Mouse (Mus musculus) telencephalon, adult 2 months (tissue): ENCODE data around the gene Gm11444.

Experiments
- DNase-seq: peaks from one replicate; pipeline ENCODE4 v3.0.0-alpha.2; 2011; ENCODE audit warnings: low read depth, low spot score

Gm11444 gene

GRCm38 (mm10) chr11:85857997-85858698, 8.0 kb upstream of the Gm11444 start:
- DNase-seq, result no peak

GRCm38 (mm10) chr11:85850758-85851157, 625 bp upstream of the Gm11444 start:
- DNase-seq, result no peak

GRCm38 (mm10) chr11:85849037-85849436, 1.1 kb downstream of the Gm11444 start:
- DNase-seq, result peak; percentile 33

- no peak for DNase-seq
Observed at GRCm38 (mm10) chr11:85846509-85846908, 3.6 kb downstream of the Gm11444 start.

DNA sequence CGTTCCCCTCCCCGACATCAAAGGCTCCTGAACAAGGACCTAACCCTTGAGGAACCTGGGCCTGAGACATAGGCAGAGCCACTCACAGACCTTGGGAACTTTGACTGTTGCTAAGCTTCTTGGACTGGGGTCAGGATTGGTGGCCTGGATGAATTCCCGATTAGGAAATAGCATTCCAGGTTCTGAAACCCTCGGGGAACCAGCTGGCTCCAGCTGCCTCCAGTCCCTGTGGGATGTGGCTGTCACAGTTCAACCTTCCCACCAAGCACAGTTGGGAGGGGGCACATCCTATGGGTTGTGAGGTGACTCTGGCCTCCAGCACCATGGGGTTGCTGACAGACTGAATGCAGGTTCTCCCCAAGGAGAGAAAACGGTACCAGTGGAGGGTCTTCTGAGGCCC, 4.2 kb downstream of the Gm11444 start:
- DNase-seq, result no peak

GRCm38 (mm10) chr11:85844971-85845370, 5.2 kb downstream of the Gm11444 start:
- no peak for DNase-seq

- DNase-seq, result no peak
Observed at GRCm38 (mm10) chr11:85844144-85844965, 5.8 kb downstream of the Gm11444 start.

GRCm38 (mm10) chr11:85843347-85843692, 6.8 kb downstream of the Gm11444 start:
- no peak for DNase-seq

DNA sequence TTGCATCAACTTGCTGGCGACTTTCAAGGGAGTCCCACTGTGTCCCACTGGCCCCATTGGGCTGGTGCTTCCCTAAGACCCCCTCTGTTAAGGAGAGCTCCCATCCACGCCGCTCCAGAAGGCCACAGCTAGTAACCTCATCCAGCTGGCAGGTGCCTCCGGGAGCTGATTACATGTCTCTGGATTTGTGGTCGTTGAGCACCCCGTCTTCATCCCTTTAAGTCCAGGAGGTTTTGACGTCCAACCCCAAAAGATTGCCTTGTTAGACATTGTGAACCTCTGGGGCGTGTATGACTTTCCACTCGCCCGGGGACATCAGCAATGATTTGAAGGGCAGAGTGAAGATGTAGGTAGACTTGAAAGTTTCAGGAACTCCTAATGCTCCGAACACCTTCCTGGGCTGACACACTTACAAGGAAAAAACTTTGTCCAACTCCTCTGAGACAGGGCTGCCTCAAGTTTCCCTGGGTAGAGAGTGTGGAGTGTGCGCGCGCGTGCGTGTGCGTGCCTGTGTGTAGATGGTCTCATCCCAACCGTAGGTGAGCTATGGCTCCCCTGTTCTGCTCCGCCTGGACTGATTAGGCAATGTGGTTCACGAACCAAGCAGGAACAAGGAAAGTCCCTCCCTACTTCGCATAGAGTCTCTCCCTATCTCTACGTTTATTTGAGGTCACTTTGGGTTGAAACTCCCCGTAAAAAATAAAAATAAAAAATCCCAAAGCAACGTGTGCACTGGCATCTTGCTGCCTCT, 7.4 kb downstream of the Gm11444 start:
- no peak for DNase-seq

DNA sequence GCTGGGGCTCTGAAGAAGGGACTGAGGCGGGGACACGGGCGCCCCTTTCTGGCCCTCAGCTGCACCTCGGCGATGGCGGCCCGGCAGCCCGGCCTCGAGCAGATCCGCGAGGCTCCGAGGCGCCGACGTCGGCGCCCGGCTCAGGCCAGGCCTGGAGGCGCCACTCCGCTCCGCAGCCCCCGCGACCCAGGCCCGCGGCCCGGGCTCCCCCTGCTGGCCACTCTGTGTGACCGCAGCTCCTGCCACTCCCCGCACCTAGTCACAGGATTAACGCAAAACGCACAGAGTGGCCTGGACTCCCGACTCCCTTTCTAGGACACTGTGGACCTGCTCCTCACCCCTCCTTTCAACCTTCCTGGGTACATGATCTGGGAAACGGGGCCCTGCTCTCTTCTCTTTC, 8.2 kb downstream of the Gm11444 start:
- no peak for DNase-seq

DNA sequence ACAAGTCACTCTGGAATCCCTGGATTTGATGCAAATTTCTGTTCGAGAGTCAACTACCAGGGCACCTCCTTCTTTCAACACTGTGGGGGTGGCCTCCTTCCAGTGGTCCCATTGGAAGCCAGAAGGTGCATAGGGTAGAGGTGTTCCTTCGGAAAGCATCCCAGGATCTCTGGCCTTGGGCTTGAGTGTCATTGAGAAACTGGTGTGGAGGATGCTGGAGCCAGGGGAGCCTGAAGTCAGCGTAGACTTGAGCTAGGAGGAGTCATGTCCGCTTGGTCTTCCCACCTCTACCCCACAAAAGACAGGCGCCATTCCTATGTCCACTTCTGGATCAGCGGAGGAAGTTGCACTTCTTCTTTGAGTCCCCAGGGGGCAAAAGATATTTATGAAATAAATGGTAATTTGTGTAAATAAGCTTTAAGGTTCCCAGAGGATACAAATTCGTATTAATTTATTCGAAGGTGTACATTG, 8.9 kb downstream of the Gm11444 start:
- DNase-seq, result no peak

DNA sequence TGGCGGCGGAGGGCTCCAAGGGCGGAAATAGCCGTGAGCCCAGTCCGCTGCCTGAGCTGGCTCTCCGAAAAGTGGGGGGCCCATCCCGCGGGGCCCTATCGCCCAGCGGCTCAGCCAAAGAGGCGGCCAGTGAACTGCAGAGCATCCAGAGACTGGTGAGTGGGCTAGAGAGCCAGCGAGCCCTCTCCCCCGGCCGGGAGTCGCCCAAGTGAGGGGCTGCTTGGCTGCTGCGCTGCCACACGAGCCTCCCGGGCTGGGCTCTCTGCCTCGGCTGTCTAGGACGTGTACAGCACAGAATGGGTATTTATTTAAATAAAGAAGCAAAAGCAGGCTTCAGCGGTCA, 9.4 kb downstream of the Gm11444 start:
- no peak for DNase-seq

DNA sequence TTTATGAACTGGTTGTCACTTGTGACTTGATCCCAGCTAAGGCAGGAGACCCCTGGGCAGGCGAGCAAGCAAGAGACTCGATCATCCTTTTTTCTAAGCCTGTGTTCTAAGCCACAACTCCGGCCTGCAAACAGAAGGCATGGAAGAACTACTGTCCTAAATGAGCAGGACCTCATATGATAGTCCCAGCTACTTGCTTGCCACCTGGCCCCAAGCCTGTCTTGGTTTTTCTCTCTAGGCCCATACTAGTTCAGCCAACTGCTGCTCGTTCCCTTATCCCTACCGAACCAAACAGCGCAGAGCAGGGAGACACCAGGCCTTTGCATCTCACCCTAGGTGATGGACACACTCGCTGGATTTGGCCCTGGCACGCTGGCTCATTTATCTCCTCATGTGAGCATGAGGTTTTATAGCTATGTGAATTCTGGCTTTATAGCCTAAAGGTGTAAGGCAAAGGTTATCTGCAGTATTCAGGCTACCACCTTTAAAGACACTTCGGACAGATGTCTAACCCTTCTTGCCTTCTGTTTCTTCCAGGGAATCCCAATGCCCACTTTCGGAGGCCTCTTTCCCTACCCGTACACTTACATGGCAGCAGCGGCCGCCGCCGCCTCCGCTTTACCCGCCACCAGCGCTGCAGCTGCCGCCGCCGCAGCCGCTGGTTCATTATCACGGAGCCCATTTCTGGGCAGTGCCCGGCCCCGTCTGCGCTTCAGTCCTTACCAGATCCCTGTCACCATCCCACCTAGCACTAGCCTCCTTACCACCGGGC, 9.9 kb downstream of the Gm11444 start:
- DNase-seq, result no peak

DNA sequence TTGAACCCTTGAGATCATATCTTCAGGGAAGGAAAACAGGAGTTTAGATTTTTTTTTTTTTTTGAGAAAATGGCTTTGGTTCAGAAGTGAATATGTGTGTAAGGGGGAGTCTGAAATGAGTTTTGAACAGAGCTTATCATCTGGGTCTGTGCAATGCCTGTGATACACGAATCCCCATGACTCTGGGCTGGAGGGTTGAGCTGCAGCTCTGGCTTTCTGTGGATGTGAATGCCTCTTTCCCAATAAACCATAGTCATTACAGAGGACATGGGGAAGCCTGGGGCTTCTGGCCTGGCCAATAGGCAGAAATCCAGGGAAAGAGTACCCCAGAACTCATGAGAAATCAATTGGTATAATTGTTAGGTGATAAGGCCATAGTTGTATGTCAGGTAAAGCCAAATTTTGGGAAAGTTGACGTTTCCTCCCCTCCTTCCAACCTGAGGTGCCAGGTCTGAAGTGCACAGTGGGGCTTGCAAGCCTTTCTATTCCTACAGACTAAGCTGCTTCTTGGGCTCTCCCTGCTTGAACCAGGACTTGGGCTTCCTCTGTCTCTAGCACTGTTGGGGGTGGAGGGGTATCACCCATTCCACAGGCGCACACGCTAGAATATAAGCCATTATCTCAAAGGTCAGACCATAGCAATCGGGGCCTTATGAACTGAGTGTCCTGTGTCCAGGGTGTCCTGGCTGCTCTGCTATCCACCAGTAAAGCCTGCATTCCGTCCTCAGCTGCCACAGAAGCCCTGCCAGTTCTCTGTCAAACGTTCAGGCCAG, 10.7 kb downstream of the Gm11444 start:
- DNase-seq, result no peak

- no peak for DNase-seq
Observed at GRCm38 (mm10) chr11:85838424-85839257, 11.5 kb downstream of the Gm11444 start.

DNA sequence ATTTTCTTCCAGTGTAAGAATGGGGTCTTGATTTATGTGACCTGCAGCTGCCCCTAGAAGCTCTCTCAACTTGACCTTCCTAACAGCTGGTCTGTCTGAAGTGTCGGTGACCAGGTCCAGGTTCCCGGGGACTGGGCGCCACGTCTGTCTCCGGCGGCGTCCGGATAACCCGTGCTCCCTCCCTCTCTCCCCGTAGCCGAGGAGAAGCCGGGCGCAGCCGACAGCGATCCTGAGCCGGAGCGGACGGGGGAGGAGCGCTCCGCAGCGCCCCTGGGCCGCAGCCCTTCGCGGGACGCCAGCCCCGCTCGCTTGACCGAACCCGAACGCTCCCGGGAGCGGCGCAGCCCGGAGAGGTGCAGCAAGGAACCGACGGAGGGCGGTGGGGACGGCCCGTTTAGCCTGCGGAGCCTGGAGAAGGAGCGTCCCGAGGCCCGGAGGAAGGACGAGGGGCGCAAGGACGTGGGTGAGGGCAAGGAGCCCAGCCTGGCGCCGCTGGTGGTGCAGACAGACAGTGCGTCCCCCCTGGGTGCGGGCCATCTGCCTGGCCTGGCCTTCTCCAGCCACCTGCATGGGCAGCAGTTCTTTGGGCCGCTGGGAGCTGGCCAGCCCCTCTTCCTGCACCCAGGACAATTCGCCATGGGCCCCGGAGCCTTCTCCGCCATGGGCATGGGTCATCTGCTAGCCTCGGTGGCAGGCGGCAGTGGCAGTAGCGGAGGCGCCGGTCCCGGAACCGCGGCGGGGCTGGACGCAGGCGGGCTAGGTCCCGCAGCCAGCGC, 12.3 kb downstream of the Gm11444 start:
- no peak for DNase-seq

DNA sequence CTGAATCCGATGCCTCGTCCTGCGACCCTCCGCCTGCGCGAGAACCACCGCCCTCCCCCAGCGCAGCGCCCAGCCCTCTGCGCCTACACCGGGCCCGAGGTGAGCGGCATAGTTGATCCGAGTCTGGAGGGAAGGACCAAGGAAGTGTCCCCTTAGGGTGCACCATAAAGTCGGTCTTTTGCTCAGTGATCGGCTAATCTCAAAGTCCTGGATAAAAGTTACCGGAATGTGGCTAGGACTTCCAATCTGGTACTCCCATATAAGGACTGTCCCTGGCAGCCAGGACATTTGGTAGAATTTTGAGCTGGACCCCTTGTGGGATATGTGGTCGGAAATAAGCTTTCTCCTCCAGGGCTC, 12.9 kb downstream of the Gm11444 start:
- DNase-seq, result no peak

DNA sequence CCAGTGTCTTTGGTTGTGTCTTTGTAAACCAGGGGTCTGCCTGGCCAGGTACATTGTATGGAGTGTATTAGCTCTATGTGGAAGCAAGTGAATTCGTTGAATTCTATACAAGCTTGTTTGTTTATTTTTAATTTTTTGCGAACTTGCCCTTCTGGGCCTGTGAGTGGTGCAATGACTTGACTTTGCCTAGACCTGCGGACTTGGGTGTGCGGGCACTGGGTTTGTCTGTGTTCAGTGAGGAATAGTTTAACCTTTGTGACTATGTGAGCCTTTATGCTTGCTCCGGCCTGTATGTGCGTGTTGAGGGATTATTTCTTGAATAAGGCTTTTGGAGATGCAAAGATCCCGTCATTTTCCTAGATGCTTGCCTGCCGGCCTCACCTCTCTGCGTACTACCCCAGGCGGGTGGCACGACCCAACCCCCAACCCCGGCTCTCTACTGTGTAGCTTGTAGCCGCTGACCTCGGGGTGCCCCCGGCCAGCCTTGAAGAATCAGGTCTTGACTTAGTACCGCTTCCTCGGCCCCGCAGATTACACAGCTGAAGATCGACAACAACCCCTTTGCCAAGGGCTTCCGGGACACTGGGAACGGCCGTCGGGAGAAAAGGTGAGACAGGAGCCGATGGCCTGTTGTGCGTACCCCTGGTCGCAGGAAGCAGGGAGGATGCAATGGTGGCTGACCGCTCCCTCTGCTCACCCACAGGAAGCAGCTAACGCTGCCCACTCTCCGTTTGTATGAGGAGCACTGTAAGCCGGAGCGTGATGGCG, 13.4 kb downstream of the Gm11444 start:
- DNase-seq, result no peak
